Mouse (Mus musculus): ENCODE measurements around the gene Arx.

Arx gene

DNA sequence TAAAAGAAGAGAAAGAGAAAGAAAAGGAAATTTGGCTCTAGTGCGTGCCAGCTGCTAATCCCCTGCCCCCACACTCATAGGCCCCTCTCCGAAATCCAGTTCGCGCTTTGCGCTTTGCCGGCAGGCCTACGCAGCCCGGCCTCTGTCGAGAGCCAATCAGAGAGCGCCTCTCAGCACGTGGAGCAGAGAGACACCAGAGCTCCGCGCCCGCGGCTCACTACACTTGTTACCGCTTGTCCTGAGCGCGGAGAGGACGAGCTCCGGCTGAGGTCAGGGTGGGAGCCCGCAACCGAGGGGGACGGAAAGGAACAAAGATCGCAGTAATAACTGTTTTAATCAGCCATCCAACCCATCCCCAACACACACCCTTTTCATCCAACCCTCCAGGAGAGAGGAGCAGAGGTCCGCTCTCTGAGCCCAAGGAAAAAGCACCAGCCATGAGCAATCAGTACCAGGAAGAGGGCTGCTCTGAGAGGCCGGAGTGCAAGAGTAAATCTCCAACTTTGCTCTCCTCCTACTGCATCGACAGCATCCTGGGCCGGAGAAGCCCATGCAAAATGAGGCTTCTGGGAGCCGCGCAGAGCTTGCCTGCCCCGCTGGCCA is at the start of gene Arx:
Gene Arx, plus strand, starts transcription at position 155 of the 603 bp plus-strand sequence.
- no peak for DNase-seq (ENCODE audit: low spot score in 2 of 2)

DNA sequence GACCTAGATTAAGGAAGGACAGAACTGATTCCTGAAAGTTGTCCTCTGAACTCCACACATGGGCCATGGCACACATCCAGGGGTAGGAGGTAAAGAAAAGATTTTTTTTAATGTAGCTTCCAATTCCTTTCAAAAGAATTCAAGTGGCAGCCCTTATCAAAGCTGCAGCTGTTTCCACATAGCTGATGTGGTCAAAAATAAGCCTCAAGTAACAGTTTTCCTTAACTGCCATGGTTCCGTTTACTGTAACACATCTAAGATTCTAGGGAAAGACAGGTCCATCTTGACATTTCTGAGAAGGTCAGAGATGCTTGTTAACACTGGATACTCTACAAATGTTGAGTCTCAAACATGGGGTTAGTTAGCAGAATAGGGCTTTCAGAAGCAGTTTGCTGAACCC is 34.9 kb upstream of the Arx start:
- DNase-seq (ENCODE audit: low spot score in 2 of 2) = no peak

DNA sequence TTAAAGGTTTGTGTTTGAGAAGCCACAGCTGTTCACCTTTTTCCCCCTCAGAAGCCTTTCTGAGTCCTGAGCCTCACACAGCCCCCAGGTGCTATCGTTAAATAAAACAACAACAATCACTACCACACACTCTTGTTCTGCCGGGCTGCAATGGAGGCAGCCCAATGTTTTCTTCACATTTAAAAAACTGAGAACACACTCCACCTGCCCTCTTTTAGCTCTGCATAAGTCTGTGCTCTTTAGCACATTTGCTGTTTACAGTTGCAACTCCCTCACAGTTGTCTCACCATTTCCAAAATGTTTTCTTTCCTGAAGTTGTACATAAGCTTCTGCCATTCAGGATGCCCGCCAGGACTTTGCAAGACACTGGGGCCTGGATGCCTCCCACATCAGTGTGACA is 10.6 kb upstream of the Arx start:
- no peak for DNase-seq (ENCODE audit: low spot score in 2 of 2)

DNA sequence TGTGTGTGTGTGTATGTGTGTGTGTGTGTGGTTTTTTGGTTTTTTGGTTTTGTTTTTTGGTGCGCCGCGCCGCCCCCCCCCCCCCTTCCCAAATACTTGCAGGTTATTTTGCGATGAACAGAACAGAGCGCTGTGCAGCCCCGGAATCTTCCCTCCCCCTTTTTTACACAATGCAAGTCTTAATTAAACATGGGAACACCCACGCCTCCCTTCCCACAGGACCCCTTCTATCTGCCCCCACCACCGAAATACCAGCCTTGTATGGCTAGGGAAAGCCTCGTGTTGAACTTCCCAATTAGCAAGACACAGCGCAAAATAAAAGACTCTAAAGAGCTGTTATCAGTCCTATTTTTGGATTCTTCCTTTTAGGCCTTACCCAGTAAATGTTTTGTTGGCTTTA is 6.3 kb upstream of the Arx start:
- DNase-seq (ENCODE audit: low spot score in 2 of 2) = no peak

DNA sequence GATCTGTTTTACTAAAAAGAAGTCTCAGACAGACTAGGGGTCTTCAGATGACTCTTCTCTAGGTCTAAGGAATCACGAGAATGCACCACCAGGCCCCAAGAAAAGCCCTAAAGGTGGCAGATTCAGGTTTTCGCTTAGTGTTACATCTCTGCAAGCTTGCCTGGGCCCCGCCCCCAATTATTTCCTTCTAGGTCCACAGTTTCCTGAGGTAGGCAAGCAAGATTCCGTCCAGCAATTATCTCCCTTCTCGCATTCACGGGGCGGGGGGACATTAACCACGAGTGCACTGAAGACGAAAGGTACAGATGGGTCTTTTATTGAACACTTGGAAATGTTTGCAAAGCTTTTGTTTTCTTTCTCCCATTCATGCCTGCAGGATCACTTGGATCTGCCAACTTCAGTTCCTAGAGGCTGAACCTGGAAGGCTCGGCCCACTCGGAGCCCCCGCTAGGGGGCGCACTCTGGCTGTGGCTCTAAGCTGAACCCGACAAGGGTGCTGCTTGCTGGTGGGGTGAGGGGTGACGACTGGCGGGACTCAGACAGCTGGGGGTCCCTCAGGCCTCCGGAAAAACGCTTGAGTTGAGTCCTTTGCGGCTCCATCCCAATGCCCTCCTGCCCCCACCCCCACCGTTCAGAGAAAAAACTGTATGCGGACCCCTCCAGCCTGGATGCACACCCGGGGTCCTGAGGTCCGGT is 5.1 kb upstream of the Arx start:
- DNase-seq (ENCODE audit: low spot score in 2 of 2) = no peak

DNA sequence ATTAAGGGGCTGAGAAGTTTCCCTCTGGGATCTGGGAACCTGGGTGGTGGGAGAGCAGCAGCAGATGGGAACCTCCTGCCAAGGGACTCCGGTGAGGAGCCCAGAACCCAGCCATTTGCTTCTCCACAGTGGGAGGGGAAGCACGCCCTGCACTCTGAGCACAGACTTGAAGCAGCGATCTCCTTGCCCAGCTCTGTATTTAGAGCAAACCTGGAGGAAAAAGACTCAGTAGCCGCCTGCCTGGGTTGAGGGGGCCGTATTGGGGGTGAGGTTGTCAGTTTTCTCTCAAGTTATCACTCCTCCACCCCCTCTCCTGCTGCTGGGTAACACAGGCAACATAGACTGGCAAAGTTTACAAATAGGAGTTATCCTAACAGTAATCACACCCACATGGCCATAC is 4.5 kb upstream of the Arx start:
- DNase-seq (ENCODE audit: low spot score in 2 of 2) = no peak

DNA sequence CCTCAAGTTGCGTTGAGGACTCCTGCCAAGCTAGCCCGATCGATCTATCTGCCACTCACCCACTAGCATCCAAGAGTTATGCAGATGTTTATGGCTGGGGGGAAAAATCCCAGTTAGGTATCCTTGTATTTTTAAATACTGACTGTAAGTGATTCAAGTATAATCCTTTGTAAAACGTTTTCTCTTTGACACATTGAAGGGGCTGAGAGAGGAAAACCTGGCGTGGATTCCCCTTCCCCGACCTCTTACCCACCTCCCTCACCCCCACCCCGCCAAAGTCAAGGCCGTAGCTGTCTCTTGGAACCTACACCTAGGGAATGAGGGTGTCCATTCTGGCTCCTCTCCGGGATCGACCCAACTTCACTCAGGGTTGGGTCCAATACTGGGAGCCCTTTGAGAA is 1.2 kb upstream of the Arx start:
- DNase-seq (ENCODE audit: low spot score in 2 of 2) = no peak

DNA sequence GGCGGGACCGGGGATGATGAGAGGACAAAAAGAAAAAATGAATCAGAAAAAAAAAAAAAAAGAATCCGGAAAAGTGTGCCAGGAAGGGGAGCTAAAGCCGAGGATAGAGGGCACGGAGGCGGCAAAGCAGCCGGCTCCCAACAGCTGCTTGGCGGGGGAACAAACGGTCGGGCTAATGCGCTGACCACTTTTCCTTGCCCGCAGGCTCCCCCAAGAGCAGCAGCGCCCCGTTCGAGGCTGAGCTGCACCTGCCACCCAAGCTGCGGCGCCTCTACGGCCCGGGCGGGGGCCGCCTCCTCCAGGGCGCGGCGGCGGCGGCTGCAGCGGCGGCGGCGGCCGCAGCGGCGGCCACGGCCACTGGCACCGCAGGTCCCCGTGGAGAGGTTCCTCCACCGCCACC is 2.1 kb downstream of the Arx start:
- DNase-seq (ENCODE audit: low spot score in 2 of 2) = no peak

DNA sequence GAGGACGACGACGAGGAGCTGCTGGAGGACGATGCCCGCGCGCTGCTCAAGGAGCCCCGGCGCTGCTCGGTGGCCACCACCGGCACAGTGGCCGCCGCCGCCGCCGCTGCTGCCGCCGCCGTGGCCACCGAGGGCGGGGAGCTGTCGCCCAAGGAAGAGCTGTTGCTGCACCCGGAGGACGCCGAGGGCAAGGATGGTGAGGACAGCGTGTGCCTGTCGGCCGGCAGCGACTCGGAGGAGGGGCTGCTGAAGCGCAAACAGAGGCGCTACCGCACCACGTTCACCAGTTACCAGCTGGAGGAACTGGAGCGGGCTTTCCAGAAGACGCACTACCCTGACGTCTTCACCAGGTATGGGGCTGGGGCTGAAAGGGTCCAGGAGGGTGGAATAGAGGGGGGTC is 2.8 kb downstream of the Arx start:
- no peak for DNase-seq (ENCODE audit: low spot score in 2 of 2)

DNA sequence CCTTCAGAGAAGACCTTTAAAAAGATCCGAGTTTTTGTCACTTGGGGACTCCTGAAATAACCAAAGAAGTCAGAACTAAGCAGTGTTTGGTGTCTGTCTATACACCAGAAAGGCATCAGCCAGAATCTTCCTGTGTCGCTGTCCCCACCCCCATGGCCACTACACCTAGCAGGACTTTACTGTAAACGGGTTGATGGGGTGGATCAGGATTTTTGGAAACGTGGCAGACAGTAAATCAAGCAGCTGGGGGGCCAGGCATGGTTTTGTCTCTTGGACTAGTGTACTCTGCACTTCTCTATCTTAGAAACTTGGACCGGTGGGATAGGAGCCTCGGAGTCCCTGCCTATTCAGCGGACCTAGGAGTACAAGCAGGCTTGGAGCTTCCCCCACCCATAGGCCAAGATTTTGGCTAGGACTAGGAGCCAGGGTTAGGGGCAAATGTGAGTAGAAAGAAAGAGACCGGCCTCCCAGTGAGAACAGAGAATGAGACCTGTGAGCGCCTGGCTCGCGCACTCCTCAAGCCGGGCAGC is 3.7 kb downstream of the Arx start:
- no peak for DNase-seq (ENCODE audit: low spot score in 2 of 2)

DNA sequence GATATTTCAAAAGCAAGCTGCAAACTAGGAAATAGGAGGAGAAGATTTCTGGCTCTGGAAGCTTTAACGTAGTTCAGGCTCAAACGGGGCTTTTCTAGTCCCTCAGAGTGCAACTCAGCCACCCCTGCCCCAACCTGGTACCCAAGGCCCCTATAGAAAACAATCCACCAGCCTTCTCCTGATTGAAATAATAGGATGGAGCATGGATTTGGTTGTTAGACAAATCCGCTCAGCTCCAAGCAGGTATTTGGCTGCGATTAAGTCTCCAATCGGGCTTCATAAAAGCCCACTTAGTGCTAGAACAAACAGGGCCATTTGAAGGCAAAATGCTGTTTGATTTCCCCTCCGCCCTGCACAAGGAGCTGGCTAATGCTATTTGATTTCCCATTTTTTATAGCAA is 5.8 kb downstream of the Arx start:
- no peak for DNase-seq (ENCODE audit: low spot score in 2 of 2)

DNA sequence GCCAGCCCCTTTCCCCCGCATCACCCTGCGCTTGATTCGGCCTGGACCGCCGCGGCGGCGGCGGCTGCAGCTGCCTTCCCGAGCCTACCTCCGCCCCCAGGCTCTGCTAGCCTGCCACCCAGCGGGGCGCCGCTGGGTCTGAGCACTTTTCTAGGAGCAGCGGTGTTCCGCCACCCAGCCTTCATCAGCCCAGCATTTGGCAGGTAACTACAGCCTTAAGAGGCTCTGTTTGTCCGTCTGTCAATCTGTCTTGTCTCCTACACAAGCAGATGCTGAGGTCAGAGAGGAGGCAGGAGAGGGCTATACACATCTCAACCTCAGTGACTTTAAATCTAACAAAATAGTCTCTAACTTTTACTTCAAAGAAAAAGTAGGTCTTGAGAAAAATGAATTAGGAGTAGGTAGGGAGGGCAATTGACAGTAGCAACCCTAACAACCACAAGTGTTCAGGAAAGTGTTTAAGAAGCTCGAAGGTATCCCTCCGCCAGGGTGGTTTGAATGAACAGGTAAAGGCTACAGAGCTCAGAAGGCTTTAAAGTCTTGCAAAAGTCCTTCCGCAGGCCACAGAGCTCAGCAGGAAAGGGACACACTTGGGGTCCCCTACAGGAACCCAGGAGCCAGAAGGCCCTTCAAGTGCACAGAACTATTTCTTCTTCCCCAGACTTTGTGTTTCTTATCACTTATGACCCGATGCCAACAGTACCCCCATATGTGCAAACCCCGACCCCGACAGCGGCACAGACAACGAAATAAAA is 8.7 kb downstream of the Arx start:
- no peak for DNase-seq (ENCODE audit: low spot score in 2 of 2)

DNA sequence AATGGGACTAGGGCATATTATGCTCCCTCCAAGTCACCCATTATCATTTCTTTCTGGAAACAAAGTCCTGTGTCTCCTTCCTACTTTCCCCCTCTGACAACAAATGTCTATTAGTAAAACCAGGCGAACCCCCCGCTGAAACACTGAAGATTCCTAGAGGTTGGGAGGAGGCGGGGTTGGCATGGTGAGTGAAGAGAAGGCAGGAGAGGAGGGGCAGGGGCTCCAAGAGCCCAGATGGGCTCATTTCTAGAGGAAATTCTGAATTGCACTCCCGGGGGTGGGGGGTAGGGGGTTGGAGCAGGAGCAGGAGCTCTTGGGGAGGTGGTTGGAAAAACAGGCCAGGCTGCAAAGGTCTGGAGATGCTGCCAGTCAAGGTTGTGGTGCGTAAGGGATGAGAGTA is 9.6 kb downstream of the Arx start:
- DNase-seq (ENCODE audit: low spot score in 2 of 2) = no peak

DNA sequence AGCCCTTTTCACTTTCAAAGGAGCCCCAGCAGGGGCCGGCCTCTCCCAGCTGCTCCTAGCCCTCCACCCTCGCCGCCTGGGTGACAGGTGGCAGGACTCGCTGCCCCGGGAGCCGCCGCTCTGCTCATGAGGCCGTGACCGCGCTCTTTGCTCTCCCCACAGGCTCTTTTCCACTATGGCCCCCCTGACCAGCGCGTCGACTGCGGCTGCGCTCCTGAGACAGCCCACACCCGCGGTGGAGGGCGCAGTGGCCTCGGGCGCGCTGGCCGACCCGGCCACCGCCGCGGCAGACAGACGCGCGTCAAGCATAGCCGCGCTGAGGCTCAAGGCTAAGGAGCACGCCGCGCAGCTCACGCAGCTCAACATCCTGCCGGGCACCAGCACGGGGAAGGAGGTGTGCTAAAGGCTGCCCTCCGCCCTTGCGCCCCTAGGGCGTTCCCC is 10.8 kb downstream of the Arx start:
- DNase-seq (ENCODE audit: low spot score in 2 of 2) = no peak

DNA sequence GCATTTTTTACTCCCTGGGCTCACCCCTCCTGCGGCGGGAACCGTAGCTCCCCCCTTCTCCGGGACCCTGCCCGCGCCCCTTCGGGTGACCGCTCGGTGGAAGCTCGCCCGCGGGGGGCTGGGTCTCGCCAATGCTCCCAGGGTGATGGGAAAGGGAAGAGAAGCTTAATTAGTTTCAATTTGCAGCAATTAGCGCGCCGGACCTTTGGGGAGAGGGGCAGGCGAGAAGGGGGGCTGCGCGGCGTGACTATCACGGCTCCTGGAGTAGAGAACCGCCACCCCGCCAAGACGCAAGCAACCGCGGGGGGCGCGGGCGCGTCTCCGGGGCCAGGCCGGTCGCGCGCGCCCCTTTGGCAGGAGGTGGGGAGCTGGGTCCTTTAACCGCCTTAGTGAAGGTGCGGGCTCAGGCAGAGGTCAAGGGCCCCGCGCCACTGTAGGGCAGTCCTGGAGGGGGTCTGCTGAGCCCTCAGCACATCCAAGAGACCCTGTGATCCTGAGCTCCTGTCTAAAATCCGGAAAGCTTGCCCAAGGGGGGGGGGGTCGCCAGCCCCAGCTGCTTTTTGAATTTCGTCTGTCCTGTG is 12.9 kb downstream of the Arx start:
- no peak for DNase-seq (ENCODE audit: low spot score in 2 of 2)

DNA sequence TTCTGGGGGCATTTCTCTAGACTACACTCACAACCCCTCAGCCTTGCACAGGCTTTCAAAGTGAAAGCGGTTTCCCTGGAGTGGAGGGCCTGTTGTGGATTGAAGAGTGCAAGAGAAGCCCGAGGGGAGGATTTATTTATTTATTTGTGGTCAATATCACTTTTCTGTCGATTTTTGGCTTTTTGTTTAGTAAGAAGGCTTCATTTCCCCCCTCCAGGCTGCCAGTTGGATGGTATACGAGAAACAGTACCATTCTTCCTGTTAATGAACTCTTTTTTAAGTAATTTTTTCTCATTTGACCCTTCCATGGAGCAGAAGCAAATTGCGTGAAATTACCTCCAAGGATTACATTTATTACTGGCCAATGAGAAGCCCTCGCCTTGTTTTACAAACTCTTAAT is 13.5 kb downstream of the Arx start:
- no peak for DNase-seq (ENCODE audit: low spot score in 2 of 2)

DNA sequence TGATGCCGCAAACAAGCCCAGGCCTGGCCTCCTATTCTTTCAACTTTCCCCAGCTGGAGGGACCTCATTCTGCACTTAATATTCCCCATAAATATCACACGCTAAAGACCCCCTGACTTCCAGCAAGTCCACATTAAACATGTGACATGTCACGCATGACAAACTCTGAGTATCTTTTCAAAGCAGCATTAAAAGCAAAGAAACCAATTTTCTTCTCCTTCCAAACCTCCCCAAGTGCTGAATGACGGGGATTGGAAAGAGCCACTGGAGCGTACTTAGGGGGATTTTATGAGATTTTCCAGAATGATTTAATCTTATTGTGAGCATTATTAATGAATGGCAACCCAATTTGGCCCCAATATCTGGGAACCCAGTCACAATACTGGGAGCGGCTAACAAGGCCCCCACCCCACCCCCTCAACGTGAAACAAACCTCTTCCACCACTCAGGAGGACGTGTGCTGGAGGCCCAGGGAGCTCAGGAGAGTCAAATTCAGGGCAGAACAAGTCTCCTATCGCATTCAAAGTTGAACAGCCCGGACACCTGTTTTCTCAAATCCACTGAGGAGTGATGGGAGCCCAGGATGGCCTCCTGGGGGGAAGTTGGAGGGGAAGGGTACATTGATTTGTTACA is 14.1 kb downstream of the Arx start:
- no peak for DNase-seq (ENCODE audit: low spot score in 2 of 2)

DNA sequence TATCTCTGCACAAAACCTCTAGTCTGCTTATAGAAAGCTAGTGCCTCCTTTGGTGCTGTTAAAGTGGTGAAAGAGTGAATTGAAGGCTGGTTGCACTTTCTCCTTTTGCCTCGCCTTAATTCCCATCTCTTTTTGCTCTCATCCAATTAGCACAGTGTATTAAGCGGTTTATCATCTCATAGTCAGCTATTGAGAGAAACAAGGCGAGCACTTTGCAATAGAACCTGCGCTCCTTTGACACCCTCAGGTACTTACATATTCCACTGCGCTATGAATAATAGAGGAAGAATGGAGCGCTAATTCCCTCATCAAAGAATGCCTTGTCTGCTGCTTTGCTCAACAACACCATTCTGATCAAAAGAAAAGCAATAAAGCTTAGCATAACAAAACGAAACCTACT is 15.6 kb downstream of the Arx start:
- DNase-seq (ENCODE audit: low spot score in 2 of 2) = no peak

DNA sequence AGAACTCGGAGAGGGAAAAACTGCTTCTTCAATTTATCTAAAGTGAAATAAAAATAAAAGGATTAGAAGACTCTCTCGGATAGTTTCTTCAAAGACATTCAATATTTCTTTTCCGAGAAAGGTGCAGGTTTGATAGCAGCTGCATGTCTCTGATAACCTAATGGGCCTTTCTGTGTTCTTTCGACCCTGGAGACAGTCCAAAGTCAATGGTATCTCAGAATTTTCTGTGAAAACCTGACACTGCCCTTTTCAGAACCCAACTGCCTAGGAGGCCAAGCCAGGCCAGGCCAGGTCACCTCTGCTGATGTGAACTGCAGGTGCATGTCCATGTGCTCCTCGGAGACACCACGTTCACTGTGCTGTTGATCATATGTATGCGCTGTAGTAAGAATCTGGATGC is 19.5 kb downstream of the Arx start:
- no peak for DNase-seq (ENCODE audit: low spot score in 2 of 2)

DNA sequence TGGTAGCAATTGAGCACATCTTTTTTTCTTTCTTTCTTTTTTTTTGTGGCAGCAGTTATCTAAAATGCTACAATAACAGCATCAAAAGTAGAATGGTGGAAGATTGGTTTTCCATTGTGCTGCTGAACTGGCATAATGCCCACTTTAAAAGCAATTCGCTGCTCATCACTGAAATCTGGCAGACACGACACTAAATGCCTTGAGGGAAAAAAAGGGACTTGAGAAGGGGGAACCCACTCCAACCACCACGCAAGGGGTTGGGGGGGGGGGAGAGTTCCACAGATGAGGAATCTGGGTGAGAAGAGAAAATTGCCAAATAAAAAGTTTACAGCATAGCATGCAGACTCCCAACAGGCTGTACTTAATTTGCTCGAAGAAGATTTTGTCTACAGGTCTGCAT is 31.3 kb downstream of the Arx start:
- DNase-seq (ENCODE audit: low spot score in 2 of 2) = no peak

DNA sequence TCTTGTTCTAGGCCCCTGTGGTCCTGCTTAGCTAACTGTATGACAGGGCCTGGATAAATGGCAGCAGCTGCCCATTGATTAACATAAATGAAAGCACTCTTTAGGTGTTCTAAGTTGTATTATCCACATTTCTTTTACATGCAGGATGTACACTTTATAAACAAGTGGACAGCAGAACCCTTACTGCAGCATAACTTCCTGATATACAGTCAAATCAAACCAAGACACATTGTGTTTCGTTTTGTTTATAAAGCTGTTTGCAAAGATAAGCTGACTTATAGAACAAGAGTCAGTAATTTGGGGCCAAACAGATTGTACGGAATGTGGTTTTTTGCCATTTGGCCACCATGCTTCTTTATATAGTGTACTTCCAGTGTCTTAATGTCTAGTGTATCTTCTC is 33.7 kb downstream of the Arx start:
- DNase-seq (ENCODE audit: low spot score in 2 of 2) = no peak

DNA sequence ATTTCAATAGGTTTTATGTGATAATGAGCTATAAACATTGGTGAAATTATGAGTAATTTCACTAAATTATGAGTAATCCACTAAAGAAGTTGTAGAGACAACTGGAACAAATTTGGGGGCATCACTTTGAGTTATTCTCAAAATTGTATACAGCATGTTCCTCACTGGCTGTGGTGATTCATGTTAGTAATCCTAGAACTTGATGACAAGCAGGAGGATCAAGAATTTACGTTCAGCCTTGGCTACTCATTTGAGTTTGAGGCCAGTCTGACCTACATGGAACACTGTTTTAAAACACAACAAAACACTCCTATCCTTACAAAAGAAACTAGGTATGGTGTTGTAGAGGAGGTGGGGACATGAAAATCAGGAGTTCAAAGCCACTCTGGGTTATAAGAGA is 35.1 kb downstream of the Arx start:
- DNase-seq (ENCODE audit: low spot score in 2 of 2) = no peak

All from frontal cortex, postnatal 25 days (tissue).